Mouse (Mus musculus): ENCODE measurements around the gene Snx29.
"Not testable (repeated sequence)": the region's sequence is repeated elsewhere in the genome, so short reads cannot be mapped to it uniquely, and the experiment has no call there.

- TF ChIP-seq CTCF (IDR thresholded peaks at IDR 0.05; ENCODE audit: borderline replicate concordance, extremely low read depth, insufficient read depth, insufficient read length); POLR2A (IDR thresholded peaks at IDR 0.05; ENCODE audit: borderline replicate concordance, extremely low read depth, insufficient read depth, insufficient read length, poor library complexity, severe bottlenecking): not testable (repeated sequence)
Observed at GRCm38 (mm10) chr16:11448696-11449095, 126.0 kb downstream of the Snx29 start.
